Mouse (Mus musculus): Measurements from ENCODE around the gene Nim1k. TPM values are rescaled to one million over a fixed set of nuclear protein-coding genes. Genes with fewer than 3 reads are reported as not detected.

The Nim1k gene
- polyA plus RNA-seq (2015; fragmentation: Nextera tagmentation; extraction: Ambion mirVana) = 0.22 and 0.32 TPM in 2 replicates

DNA sequence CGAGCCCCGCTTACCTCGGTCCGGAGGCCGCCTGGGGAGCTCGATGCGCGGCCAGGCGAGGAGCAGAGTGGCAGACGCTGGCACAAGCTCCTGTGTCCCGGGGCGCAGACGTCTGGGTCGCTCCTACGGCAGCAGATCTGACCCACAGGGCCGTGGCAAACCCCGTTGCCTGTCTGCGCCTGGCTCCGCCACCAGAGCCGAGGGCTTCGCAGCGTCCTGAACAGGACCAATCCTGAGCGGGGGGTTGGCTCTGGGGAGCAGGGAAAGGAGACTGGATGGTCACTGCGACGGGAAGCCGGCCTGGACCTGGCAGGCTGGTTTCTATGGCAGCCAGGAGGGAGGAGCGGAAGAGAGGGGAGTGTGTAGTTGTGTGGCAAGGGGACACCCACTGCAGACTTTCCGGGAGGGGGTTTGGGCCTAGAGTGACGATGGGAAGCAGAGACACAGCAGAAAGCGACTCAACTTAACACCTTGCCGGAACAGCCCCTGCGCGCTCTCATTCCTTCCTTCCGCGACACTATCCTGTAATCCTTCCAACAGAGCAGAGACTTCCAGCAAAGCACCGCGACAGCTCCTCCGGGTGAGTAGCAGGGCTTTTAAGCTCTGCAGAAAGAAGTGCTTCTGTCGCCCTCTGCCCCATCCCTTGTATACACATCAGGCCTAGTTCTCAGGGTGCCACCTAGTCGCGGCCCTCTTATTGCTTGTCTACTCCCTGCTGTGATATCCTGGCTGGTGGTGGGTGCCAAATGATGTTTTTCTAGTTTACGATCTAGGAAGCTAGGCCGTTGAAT is at the start of gene Nim1k:
Nim1k (minus strand) TSS at position 202 of the 791 bp plus-strand sequence.
- H3K9me3 ChIP-seq (ENCODE audit: low read length) = no peaks in the 10 kb centered on the region
- TF ChIP-seq CTCF (IDR thresholded peaks at IDR 0.05; ENCODE audit: low read depth) (no peak), EP300 (IDR thresholded peaks at IDR 0.05; ENCODE audit: low read depth) (no peak)
- H3K4me1 ChIP-seq (ENCODE audit: insufficient read depth) = peaks cover 12% of the 10 kb centered on the region; the same call in 1 of the 2 replicates
- WGBS (ENCODE audit: insufficient replicate concordance) = 8% methylated on average over 39 of the region's 43 CpGs
- peak; percentile 68 for DNase-seq
- H3K27ac ChIP-seq (ENCODE audit: low read depth) = no peak within 1 kb of the TSS
- peak within 1 kb of the TSS; percentile 46 for H3K4me3 ChIP-seq (ENCODE audit: low read depth, low read length)
- H3K9ac ChIP-seq (replicated peaks) = peak within 1 kb of the TSS; percentile 49
- H3K27me3 ChIP-seq (ENCODE audit: insufficient read depth, low read length) = no peaks in the 10 kb centered on the region; the same call in 1 of the 2 replicates
- ATAC-seq = peak; percentile 89
- H3K4me2 ChIP-seq (ENCODE audit: low read depth, low read length) = peak within 1 kb of the TSS; percentile 74
- H3K36me3 ChIP-seq (replicated peaks; ENCODE audit: insufficient read depth, low read length) = peaks cover 1% of the 10 kb centered on the region; the same call in 1 of the 2 replicates

GRCm38 (mm10) chr13:119797656-119798055 is 42.0 kb upstream of the Nim1k start:
- no peak for ATAC-seq

DNA sequence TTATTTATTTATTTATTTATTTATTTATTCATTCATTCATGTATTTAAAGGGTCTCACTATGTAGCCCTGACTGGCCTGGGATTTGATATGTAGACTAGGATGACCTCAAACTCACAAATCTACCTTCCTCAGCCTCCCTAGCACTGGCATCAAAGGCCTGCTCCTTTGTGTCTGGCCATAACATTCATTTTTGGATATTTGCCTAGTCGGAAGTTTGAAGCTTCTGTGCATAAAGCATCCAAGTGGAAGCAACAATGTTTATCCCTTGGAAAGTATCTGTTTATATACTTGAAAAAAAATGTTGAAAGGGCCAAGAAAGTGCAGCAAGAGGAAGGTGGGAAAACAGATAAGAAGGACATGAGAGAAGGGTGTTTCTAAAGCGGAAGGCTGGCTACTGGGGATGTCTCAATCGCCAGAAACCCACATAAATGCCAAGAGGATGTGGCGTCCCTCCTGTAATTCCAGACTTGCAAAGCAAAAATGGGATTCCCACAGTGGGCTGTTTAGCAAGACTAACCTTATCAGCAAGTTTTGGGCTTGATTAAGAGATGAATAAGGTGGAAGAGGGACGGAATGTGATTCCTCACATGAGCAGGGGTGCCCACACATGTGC is 37.2 kb upstream of the Nim1k start:
- TF ChIP-seq EP300 (IDR thresholded peaks at IDR 0.05; ENCODE audit: low read depth) (no peak), CTCF (IDR thresholded peaks at IDR 0.05; ENCODE audit: low read depth) (no peak)
- DNase-seq = no peak
- Histone ChIP-seq H3K4me3 (ENCODE audit: low read depth, low read length) (no peak overlapping the region), H3K27me3 (ENCODE audit: insufficient read depth, low read length) (no peaks in the 10 kb centered on the region), H3K4me1 (ENCODE audit: insufficient read depth) (peaks cover 11% of the 10 kb centered on the region), H3K4me2 (ENCODE audit: low read depth, low read length) (no peak overlapping the region), H3K9ac (replicated peaks) (no peak overlapping the region), H3K9me3 (ENCODE audit: low read length) (no peaks in the 10 kb centered on the region), H3K36me3 (replicated peaks; ENCODE audit: insufficient read depth, low read length) (peaks cover 10% of the 10 kb centered on the region; the same call in 1 of the 2 replicates), H3K27ac (ENCODE audit: low read depth) (no peak overlapping the region)
- no peak for ATAC-seq
- WGBS (ENCODE audit: insufficient replicate concordance) = 56% methylated on average over 5 of the region's 5 CpGs

More at GRCm38 (mm10) chr13:119797656-119798055, 42.0 kb upstream of the Nim1k start:
- Histone ChIP-seq H3K36me3 (replicated peaks; ENCODE audit: insufficient read depth, low read length) (no peaks in the 10 kb centered on the region), H3K27me3 (ENCODE audit: insufficient read depth, low read length) (no peaks in the 10 kb centered on the region), H3K4me3 (ENCODE audit: low read depth, low read length) (no peak overlapping the region), H3K27ac (ENCODE audit: low read depth) (no peak overlapping the region), H3K4me1 (ENCODE audit: insufficient read depth) (no peaks in the 10 kb centered on the region), H3K4me2 (ENCODE audit: low read depth, low read length) (no peak overlapping the region), H3K9ac (replicated peaks) (no peak overlapping the region), H3K9me3 (ENCODE audit: low read length) (no peaks in the 10 kb centered on the region)
- TF ChIP-seq CTCF (IDR thresholded peaks at IDR 0.05; ENCODE audit: low read depth) = no peak
- WGBS (ENCODE audit: insufficient replicate concordance) = 44% methylated on average over 4 of the region's 4 CpGs
- no peak for DNase-seq

- Histone ChIP-seq H3K27ac (ENCODE audit: low read depth) (peak overlapping the region; percentile 96), H3K4me3 (ENCODE audit: low read depth, low read length) (peak overlapping the region; percentile 90), H3K27me3 (ENCODE audit: insufficient read depth, low read length) (no peaks in the 10 kb centered on the region), H3K9ac (replicated peaks) (peak overlapping the region; percentile 95), H3K4me2 (ENCODE audit: low read depth, low read length) (peak overlapping the region; percentile 97), H3K36me3 (replicated peaks; ENCODE audit: insufficient read depth, low read length) (peaks cover 17% of the 10 kb centered on the region), H3K4me1 (ENCODE audit: insufficient read depth) (peaks cover 11% of the 10 kb centered on the region), H3K9me3 (ENCODE audit: low read length) (no peaks in the 10 kb centered on the region)
- WGBS (ENCODE audit: insufficient replicate concordance) = 5% methylated on average over 18 of the region's 18 CpGs
- peak; percentile 18 for DNase-seq
- TF ChIP-seq CTCF (IDR thresholded peaks at IDR 0.05; ENCODE audit: low read depth) (no peak), EP300 (IDR thresholded peaks at IDR 0.05; ENCODE audit: low read depth) (no peak)
- no peak for ATAC-seq
These were observed 36.0 kb upstream of the Nim1k start for GRCm38 (mm10) chr13:119791580-119792135.

DNA sequence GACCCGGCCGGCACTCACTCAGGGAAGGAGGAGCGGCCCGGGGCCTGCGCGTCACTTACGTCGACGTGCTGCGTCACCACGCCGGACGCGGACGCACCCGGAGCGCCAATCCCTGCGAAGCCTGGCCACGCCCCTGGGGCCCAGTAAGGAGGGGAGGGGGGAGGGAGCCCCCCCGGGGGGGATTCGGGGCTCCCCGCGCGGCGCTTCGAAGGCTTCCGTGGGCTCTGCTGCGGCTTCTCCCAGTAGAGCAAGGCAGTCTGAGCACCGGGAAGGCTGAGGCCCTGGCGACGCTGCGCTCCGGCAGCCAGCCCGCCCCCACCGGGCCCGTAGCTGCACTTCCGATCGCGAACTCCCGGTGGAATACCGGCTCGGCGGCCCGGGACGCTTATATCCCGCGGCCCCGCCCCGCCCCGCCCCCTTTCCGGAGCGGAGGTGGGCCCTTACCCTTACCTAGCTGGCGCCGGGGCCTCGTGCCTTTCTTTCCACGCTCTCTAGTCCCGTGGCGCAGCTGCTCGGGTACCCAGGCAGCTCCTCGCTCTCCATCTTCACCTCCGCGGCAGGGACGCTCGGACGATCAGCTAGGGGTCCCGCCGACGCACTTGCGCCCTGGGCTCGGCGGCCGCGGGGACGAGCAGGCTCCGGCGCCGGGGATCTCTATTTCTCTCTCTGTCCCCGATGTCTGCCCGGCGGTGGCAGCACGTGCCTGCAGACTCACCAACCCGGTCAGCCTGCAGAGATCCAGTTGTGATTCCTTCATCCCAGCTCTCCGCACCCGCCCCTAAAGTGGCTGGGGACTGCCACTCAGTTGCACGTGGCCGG is 35.3 kb upstream of the Nim1k start, which contains the start of gene Zfp131:
Zfp131 (minus strand) TSS at position 129 of the 819 bp plus-strand sequence.
- no peaks in the 10 kb centered on the region for H3K9me3 ChIP-seq (ENCODE audit: low read length)
- under 1% methylated on average over 64 of the region's 86 CpGs for WGBS (ENCODE audit: insufficient replicate concordance)
- H3K9ac ChIP-seq (replicated peaks) = peak within 1 kb of the TSS; percentile 95
- H3K27me3 ChIP-seq (ENCODE audit: insufficient read depth, low read length) = no peaks in the 10 kb centered on the region
- peaks cover 22% of the 10 kb centered on the region for H3K36me3 ChIP-seq (replicated peaks; ENCODE audit: insufficient read depth, low read length)
- peak within 1 kb of the TSS; percentile 97 for H3K4me2 ChIP-seq (ENCODE audit: low read depth, low read length)
- TF ChIP-seq EP300 (IDR thresholded peaks at IDR 0.05; ENCODE audit: low read depth) (peak; percentile 24; the same call in 1 of the 2 replicates), CTCF (IDR thresholded peaks at IDR 0.05; ENCODE audit: low read depth) (no peak)
- DNase-seq = peak; percentile 95
- H3K27ac ChIP-seq (ENCODE audit: low read depth) = peak within 1 kb of the TSS; percentile 96
- peak within 1 kb of the TSS; percentile 90 for H3K4me3 ChIP-seq (ENCODE audit: low read depth, low read length)
- H3K4me1 ChIP-seq (ENCODE audit: insufficient read depth) = peaks cover 11% of the 10 kb centered on the region
- ATAC-seq = peak; percentile 95

Data from liver, postnatal 0 days (tissue).